Mouse (Mus musculus) MEL (cell line): ENCODE data around the gene Rnf145. TPM values are rescaled to one million over a fixed set of nuclear protein-coding genes. Genes with fewer than 3 reads are reported as not detected.

Experiments used
- DNase-seq: peaks from one replicate; pipeline ENCODE4 v3.0.0; 2011; ENCODE audit warnings: low read depth, low spot score
- H3K27ac ChIP-seq: 2 replicates; pipeline ENCODE4 v1.5.1; 2012; ENCODE audit warnings: low read depth, mild to moderate bottlenecking, control low read depth, low read length, moderate library complexity; ENCODE audit not compliant: control insufficient read depth
- H3K27me3 ChIP-seq, 2 experiments: fragments of 150-350 bp in 1 of 2; sonication (generic) in 1 of 2; 2 replicates each; pipeline ENCODE4 v1.6.1; 2012; ENCODE audit warnings: low read length in 2 of 2, mild to moderate bottlenecking in 2 of 2, improper control_type of control experiment in 1 of 2, moderate library complexity in 1 of 2; ENCODE audit not compliant: insufficient read depth in 2 of 2, control insufficient read depth in 1 of 2
- H3K36me3 ChIP-seq, 2 experiments: 2 replicates each; pipeline ENCODE4 v1.6.1; 2012 to 2014; ENCODE audit warnings: low read length in 2 of 2, improper control_type of control experiment in 1 of 2, inconsistent platforms in 1 of 2, mild to moderate bottlenecking in 1 of 2; ENCODE audit not compliant: insufficient read depth in 2 of 2, control insufficient read depth in 1 of 2
- H3K4me1 ChIP-seq, 2 experiments: fragments of 150-350 bp in 1 of 2; sonication (generic) in 1 of 2; 2 replicates each; pipeline ENCODE4 v1.6.1; 2012; ENCODE audit warnings: low read length in 2 of 2, improper control_type of control experiment in 1 of 2, mild to moderate bottlenecking in 1 of 2; ENCODE audit not compliant: insufficient read depth in 2 of 2, control insufficient read depth in 1 of 2
- H3K4me3 ChIP-seq, 2 experiments: fragments of 150-350 bp in 1 of 2; sonication (generic) in 1 of 2; 2 replicates each; pipeline ENCODE4 v1.5.1; 2012; ENCODE audit warnings: low read depth in 2 of 2, low read length in 2 of 2, mild to moderate bottlenecking in 2 of 2, moderate library complexity in 2 of 2, control low read depth in 1 of 2, improper control_type of control experiment in 1 of 2; ENCODE audit not compliant: control insufficient read depth in 1 of 2, insufficient read depth in 1 of 2
- H3K79me2 ChIP-seq: 2 replicates; pipeline ENCODE4 v1.6.1; 2012; ENCODE audit warnings: mild to moderate bottlenecking, low read length, moderate library complexity; ENCODE audit not compliant: control insufficient read depth, poor library complexity, insufficient read depth
- H3K9ac ChIP-seq: 2 replicates; pipeline ENCODE4 v1.6.1; 2012; ENCODE audit warnings: low read depth, mild to moderate bottlenecking, control low read depth, low read length, moderate library complexity; ENCODE audit not compliant: control insufficient read depth, poor library complexity, severe bottlenecking
- H3K9me3 ChIP-seq: fragments of 150-350 bp; sonication (generic); replicated peaks from 2 replicates; pipeline ENCODE4 v1.6.1; 2012; ENCODE audit warnings: mild to moderate bottlenecking, low read length, improper control_type of control experiment, moderate library complexity; ENCODE audit not compliant: insufficient read depth
- CHD2 ChIP-seq: IDR thresholded peaks from 2 replicates; pipeline ENCODE4 v1.6.1; 2011; ENCODE audit warnings: low read length, improper control_type of control experiment
- E2F4 ChIP-seq: IDR thresholded peaks from 2 replicates; pipeline ENCODE4 v1.6.1; 2011; ENCODE audit warnings: low read depth, low read length, improper control_type of control experiment, borderline replicate concordance
- EP300 ChIP-seq, 2 experiments: IDR thresholded peaks; 2 replicates each; pipeline ENCODE4 v1.6.1; 2011; ENCODE audit warnings: improper control_type of control experiment in 2 of 2, low read length in 2 of 2, low read depth in 1 of 2, mild to moderate bottlenecking in 1 of 2
- GATA1 ChIP-seq: IDR thresholded peaks from 2 replicates; pipeline ENCODE4 v1.6.1; 2011; ENCODE audit warnings: low read depth, low read length, improper control_type of control experiment
- KAT2A ChIP-seq: conservative IDR thresholded peaks from 2 replicates; pipeline ENCODE4 v1.6.1; 2012; ENCODE audit warnings: low read depth, low read length, improper control_type of control experiment, inconsistent platforms
- MAX ChIP-seq: IDR thresholded peaks from 2 replicates; pipeline ENCODE4 v1.6.1; 2011; ENCODE audit warnings: low read length, improper control_type of control experiment
- MAZ ChIP-seq: IDR thresholded peaks from 2 replicates; pipeline ENCODE4 v1.6.1; 2012; ENCODE audit warnings: low read depth, mild to moderate bottlenecking, inconsistent platforms, low read length, improper control_type of control experiment
- MYC ChIP-seq: IDR thresholded peaks from 2 replicates; pipeline ENCODE4 v1.6.1; 2011; ENCODE audit warnings: low read depth, mild to moderate bottlenecking, low read length, improper control_type of control experiment, moderate library complexity
- NELFE ChIP-seq: IDR thresholded peaks from 2 replicates; pipeline ENCODE4 v1.6.1; 2011; ENCODE audit warnings: low read depth, low read length, improper control_type of control experiment
- POLR2A ChIP-seq, 2 experiments: IDR thresholded peaks; 2 replicates each; pipeline ENCODE4 v1.6.1; 2011 to 2012; ENCODE audit warnings: low read length in 2 of 2, mild to moderate bottlenecking in 2 of 2, control low read depth in 1 of 2, improper control_type of control experiment in 1 of 2, low read depth in 1 of 2, moderate library complexity in 1 of 2; ENCODE audit not compliant: control insufficient read depth in 1 of 2, insufficient read depth in 1 of 2, poor library complexity in 1 of 2
- SIN3A ChIP-seq: IDR thresholded peaks from 2 replicates; pipeline ENCODE4 v1.6.1; 2012; ENCODE audit warnings: low read length, improper control_type of control experiment, inconsistent platforms
- UBTF ChIP-seq: IDR thresholded peaks from 2 replicates; pipeline ENCODE4 v1.6.1; 2012; ENCODE audit warnings: low read depth, mild to moderate bottlenecking, inconsistent platforms, low read length, improper control_type of control experiment, moderate library complexity, borderline replicate concordance; ENCODE audit not compliant: insufficient read depth
- ZC3H11A ChIP-seq: IDR thresholded peaks from 2 replicates; pipeline ENCODE4 v1.6.1; 2012; ENCODE audit warnings: low read depth, mild to moderate bottlenecking, inconsistent platforms, low read length, improper control_type of control experiment
- ZKSCAN1 ChIP-seq: IDR thresholded peaks from 2 replicates; pipeline ENCODE4 v1.6.1; 2012; ENCODE audit warnings: low read depth, mild to moderate bottlenecking, inconsistent platforms, low read length, improper control_type of control experiment, moderate library complexity
- ZMIZ1 ChIP-seq: IDR thresholded peaks from 2 replicates; pipeline ENCODE4 v1.6.1; 2012; ENCODE audit warnings: low read depth, mild to moderate bottlenecking, inconsistent platforms, low read length, improper control_type of control experiment, moderate library complexity
- ZNF384 ChIP-seq: IDR thresholded peaks from 2 replicates; pipeline ENCODE4 v1.6.1; 2012; ENCODE audit warnings: low read depth, mild to moderate bottlenecking, inconsistent platforms, low read length, improper control_type of control experiment
- polyA plus RNA-seq, 2 experiments: library from polyadenylated mRNA; stranded (reverse) in 1 of 2; unstranded in 1 of 2; fragments of >175 nt in 1 of 2; fragments of >200 nt in 1 of 2; gene quantifications; 2 replicates each; pipeline versions ENCODE4 v1.2.1 to v1.2.4; 2012; ENCODE audit warnings: low replicate concordance in 2 of 2, low read depth in 1 of 2; ENCODE audit not compliant: insufficient read length in 2 of 2, insufficient read depth in 1 of 2, missing spikeins in 1 of 2
- total RNA-seq: library from RNA; depleted of rRNA; stranded (reverse); fragments of 300-350 nt; gene quantifications from 2 replicates; pipeline ENCODE4 v1.2.3, GENCODE M21; 2012; rRNA removed

Gene Rnf145
- total and polyA plus RNA-seq, 3 experiments, result 73.5 to 94.1 TPM; not detected in 1

DNA sequence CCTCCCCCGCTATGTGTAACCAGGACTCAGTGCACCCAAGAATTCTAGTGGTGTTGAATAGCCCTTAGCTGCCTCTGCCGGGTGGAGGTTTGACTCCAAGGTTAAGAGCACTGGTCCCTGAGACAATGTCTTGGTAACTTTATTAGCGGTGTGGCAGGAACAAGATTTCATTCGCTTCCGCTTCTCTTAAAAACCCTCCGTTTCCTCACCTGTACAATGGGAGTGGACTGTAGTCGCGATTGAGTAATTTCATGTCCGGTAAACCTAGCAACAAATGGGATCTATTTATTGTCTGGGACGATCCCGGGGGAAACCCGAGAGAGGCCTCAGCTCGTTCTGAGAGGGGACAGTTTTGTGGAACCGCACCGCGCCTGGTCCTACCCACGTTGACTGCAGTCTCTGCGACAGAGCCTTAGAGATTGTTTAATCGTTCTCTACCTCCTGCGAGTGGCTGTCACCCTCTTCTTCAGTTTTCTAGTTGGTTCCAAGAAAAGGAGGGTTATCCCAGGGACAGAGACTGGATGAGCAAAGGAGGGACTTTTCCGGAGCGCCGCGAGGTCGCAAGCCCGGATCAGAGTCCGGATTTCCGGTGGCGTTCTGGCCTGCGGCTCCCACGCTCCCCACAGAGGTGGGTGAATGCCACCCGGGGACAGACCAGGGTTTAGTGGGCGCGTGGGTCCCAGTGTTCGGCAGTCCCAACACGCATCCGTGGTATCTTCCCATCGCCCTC lies 94.1 kb downstream of the Rnf145 start:
- no peaks in the 10 kb centered on the region for H3K9me3 ChIP-seq
- H3K36me3 ChIP-seq, result no peaks in the 10 kb centered on the region
- TF ChIP-seq GATA1 (no peak), SIN3A (no peak), NELFE (no peak), POLR2A (IDR thresholded peaks at IDR 0.05; ENCODE audit: control insufficient read depth in 1 of 2, insufficient read depth in 1 of 2, low read depth in 1 of 2, low read length in 2 of 2, poor library complexity in 1 of 2) (no peak), UBTF (no peak), ZNF384 (no peak), KAT2A (no peak), MAZ (no peak), MYC (no peak), E2F4 (no peak), MAX (no peak), ZMIZ1 (no peak), ZC3H11A (no peak), CHD2 (no peak)
- TF ChIP-seq, all 39 proteins: peak for 0
- Histone ChIP-seq H3K27ac (no peak overlapping the region), H3K9ac (no peak overlapping the region), H3K79me2 (no peaks in the 10 kb centered on the region), H3K4me1 (no peaks in the 10 kb centered on the region), H3K27me3 (no peaks in the 10 kb centered on the region), H3K4me3 (no peak overlapping the region)
- DNase-seq, result no peak

DNA sequence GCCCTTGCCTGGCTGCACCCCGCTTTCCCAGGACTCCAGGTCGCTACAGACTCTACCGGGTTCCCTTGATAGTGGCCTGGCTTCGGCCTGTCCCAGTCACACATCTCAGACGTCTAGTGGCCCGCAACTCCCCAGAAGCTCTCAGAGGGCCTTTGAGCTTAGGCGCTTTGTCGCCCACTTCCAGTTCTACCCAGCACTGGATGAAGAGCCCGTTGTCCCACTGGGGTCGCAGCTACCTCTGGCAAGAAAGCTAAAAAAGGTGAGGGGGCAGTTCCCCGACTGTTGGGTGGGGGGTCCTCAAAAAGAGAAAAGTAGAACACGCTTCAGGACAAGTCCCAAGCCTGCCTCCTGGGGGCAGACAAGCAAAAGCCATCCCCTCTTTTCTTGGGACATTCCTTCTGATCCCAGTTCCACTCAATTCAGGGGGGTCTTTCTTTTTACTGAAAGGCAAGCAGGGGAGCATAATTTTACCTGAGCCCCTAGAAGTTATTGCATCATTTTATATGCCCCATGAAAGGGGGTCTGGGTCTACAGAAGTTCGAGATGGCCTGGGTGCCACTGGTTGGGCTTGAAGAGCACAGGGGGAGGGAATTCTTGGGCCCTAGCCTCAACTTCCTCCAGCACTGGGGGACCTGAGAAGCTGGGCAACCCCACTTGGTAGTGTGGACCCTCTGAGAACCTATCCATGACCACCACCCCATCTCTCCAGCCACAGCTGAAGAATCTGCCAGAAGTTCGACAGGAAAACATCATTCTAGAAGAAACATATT lies 94.8 kb downstream of the Rnf145 start:
- Histone ChIP-seq H3K4me3 (no peak overlapping the region), H3K27ac (no peak overlapping the region)
- DNase-seq, result no peak

More for the DNA sequence above, 94.8 kb downstream of the Rnf145 start:
- Histone ChIP-seq H3K36me3 (no peaks in the 10 kb centered on the region), H3K79me2 (no peaks in the 10 kb centered on the region), H3K4me1 (no peaks in the 10 kb centered on the region), H3K27me3 (no peaks in the 10 kb centered on the region), H3K9ac (no peak overlapping the region), H3K9me3 (no peaks in the 10 kb centered on the region)
- TF ChIP-seq ZKSCAN1, result no peak
- TF ChIP-seq CHD2, result no peak
- TF ChIP-seq EP300 (IDR thresholded peaks at IDR 0.05; ENCODE audit: low read depth in 1 of 2, low read length in 2 of 2), result no peak
- TF ChIP-seq KAT2A, result no peak
- no peak for TF ChIP-seq UBTF

Other genes with a start within 250 kb of the Rnf145 start
- not detected in 2 replicates for gene Il12b, start 118.9 kb upstream of the Rnf145 start, total RNA-seq
- gene Il12b, start 118.9 kb upstream of the Rnf145 start, polyA plus RNA-seq, result not detected
- 18.8 and 21.1 TPM in 2 replicates for gene Ublcp1, start 48.5 kb upstream of the Rnf145 start, total RNA-seq
- gene Ublcp1, start 48.5 kb upstream of the Rnf145 start, polyA plus RNA-seq, result 10 to 100 TPM in 1 of 2 experiments, not detected in 1; 22.2 TPM
- gene Ebf1, start 98.4 kb downstream of the Rnf145 start, total RNA-seq, result not detected in 2 replicates
- gene Ebf1, start 98.4 kb downstream of the Rnf145 start, polyA plus RNA-seq, result under 1 TPM in 1 of 2 experiments, not detected in 1; 0.04 TPM